Mouse (Mus musculus) brain, embryonic 14.5 days (tissue): ENCODE results near the gene Rab11a.

ENCODE experiments used
- CTCF ChIP-seq: fragments of 200-500 bp; IDR thresholded peaks from 2 replicates; pipeline ENCODE4 v1.5.1; 2012; ENCODE audit warnings: inconsistent platforms, mild to moderate bottlenecking, moderate library complexity, borderline replicate concordance; ENCODE audit not compliant: insufficient read depth, insufficient read length; ENCODE audit errors: extremely low read depth
- POLR2A ChIP-seq: fragments of 200-500 bp; IDR thresholded peaks from 2 replicates; pipeline ENCODE4 v1.6.1; 2012; ENCODE audit warnings: mild to moderate bottlenecking, inconsistent platforms, borderline replicate concordance; ENCODE audit not compliant: poor library complexity, insufficient read depth, insufficient read length, severe bottlenecking; ENCODE audit errors: extremely low read depth

- TF ChIP-seq CTCF (no peak), POLR2A (no peak)
These were observed 36.9 kb downstream of the Rab11a start for GRCm38 (mm10) chr9:64700451-64701311.
